Mouse (Mus musculus): ENCODE results near the gene Slc25a34.

The Slc25a34 gene

GRCm38 (mm10) chr4:141618565-141619243 lies 4.9 kb downstream of the Slc25a34 start, which contains the start of gene Tmem82:
Gene Tmem82, minus strand, starts transcription at chr4:141618633.
- peak; percentile 59 for DNase-seq (ENCODE audit: low read depth, low spot score)

GRCm38 (mm10) chr4:141617863-141618564 lies 5.6 kb downstream of the Slc25a34 start:
- DNase-seq (ENCODE audit: low read depth, low spot score) = no peak

GRCm38 (mm10) chr4:141617299-141617698 lies 6.3 kb downstream of the Slc25a34 start:
- DNase-seq (ENCODE audit: low read depth, low spot score) = peak; percentile 31

GRCm38 (mm10) chr4:141616811-141617210 lies 6.8 kb downstream of the Slc25a34 start:
- no peak for DNase-seq (ENCODE audit: low read depth, low spot score)

- DNase-seq (ENCODE audit: low read depth, low spot score) = no peak
These were observed 8.7 kb downstream of the Slc25a34 start for GRCm38 (mm10) chr4:141614946-141615345.

GRCm38 (mm10) chr4:141609538-141609937 lies 14.1 kb downstream of the Slc25a34 start:
- no peak for DNase-seq (ENCODE audit: low read depth, low spot score)

GRCm38 (mm10) chr4:141605861-141606260 lies 17.8 kb downstream of the Slc25a34 start, which contains the start of gene Fblim1:
Gene Fblim1, minus strand, starts transcription at chr4:141606096.
- peak; percentile 24 for DNase-seq (ENCODE audit: low read depth, low spot score)

GRCm38 (mm10) chr4:141605421-141605820 lies 18.2 kb downstream of the Slc25a34 start:
- no peak for DNase-seq (ENCODE audit: low read depth, low spot score)

GRCm38 (mm10) chr4:141604493-141604892 lies 19.1 kb downstream of the Slc25a34 start:
- DNase-seq (ENCODE audit: low read depth, low spot score) = no peak

GRCm38 (mm10) chr4:141603921-141604320 lies 19.7 kb downstream of the Slc25a34 start:
- no peak for DNase-seq (ENCODE audit: low read depth, low spot score)

GRCm38 (mm10) chr4:141602523-141603223 lies 20.9 kb downstream of the Slc25a34 start:
- no peak for DNase-seq (ENCODE audit: low read depth, low spot score)

GRCm38 (mm10) chr4:141601148-141601862 lies 22.3 kb downstream of the Slc25a34 start:
- DNase-seq (ENCODE audit: low read depth, low spot score) = no peak

- no peak for DNase-seq (ENCODE audit: low read depth, low spot score)
These were observed 23.3 kb downstream of the Slc25a34 start for GRCm38 (mm10) chr4:141600364-141600763.

- no peak for DNase-seq (ENCODE audit: low read depth, low spot score)
These were observed 24.1 kb downstream of the Slc25a34 start for GRCm38 (mm10) chr4:141599251-141600141.

GRCm38 (mm10) chr4:141598894-141599250 lies 24.7 kb downstream of the Slc25a34 start:
- DNase-seq (ENCODE audit: low read depth, low spot score) = no peak

- DNase-seq (ENCODE audit: low read depth, low spot score) = no peak
These were observed 25.3 kb downstream of the Slc25a34 start for GRCm38 (mm10) chr4:141598199-141598893.

- no peak for DNase-seq (ENCODE audit: low read depth, low spot score)
These were observed 26.8 kb downstream of the Slc25a34 start for GRCm38 (mm10) chr4:141596700-141597328.

GRCm38 (mm10) chr4:141595605-141596268 lies 27.9 kb downstream of the Slc25a34 start:
- no peak for DNase-seq (ENCODE audit: low read depth, low spot score)

- no peak for DNase-seq (ENCODE audit: low read depth, low spot score)
These were observed 28.5 kb downstream of the Slc25a34 start for GRCm38 (mm10) chr4:141595138-141595537.

All from brain, adult 2 months (tissue).